Mouse (Mus musculus): ENCODE results near the gene Stt3b.

Stt3b gene

DNA sequence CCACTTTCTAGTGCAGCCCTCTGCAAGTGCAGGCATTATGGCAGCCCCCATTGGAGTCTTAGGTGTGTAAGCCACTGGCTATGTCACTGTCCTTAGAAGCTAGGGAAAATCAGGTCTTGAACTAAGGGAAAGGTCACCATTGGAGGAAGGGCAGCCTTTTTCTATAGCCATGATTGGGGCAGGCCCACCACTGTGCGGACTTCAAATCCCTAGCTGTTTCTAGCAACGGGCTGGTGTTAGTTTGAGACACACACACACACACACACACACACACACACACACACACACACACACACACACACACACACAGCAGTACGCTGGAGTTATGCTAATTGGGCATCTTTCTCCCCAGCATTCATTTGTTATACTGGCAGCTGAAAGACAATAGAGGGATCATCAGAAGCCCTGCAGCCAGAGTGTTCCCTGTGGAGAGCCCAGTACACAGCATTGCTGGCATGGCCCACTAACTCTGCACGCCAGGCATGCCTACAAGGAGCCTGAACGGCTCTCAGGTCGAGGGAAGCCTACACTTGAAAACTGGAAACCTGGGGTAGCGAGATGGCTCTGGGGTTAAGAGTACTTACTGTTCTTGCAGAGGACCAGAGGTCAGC is 85.4 kb downstream of the Stt3b start:
- Histone ChIP-seq H3K4me1 (replicated peaks; ENCODE audit: low read depth, low read length) (peaks cover 17% of the 10 kb centered on the region), H3K27me3 (ENCODE audit: insufficient read depth, low read length) (no peaks in the 10 kb centered on the region), H3K36me3 (ENCODE audit: insufficient read depth, low read length) (peaks cover 40% of the 10 kb centered on the region), H3K4me3 (replicated peaks; ENCODE audit: low read length) (no peak overlapping the region), H3K9me3 (ENCODE audit: low read length) (no peaks in the 10 kb centered on the region)
- no peak for TF ChIP-seq CTCF (conservative IDR thresholded peaks at IDR 0.05; ENCODE audit: low read length)
- TF ChIP-seq NANOG (IDR thresholded peaks at IDR 0.05; ENCODE audit: borderline replicate concordance, low read length), result no peak
- no peak for TF ChIP-seq POU5F1 (IDR thresholded peaks at IDR 0.05; ENCODE audit: borderline replicate concordance, low read length)

DNA sequence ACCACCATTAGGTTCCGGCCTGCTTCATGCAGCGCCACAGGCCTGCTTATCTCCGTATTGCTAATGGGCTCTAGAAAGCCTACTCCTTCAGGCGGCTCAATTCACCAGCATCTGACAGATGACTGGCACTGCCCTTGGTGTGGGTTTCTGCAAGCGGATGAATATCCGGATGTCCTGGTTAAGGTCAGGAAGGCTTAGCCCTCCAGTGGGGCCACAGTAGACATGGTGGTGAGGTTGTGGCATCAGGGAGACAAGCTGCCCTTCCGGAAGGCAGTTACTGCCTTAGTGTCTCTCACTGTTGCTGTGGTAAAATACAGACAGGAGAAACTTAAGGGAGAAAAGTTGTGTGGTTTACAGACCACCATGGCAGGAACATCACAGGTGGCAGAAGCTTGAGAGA is 89.0 kb downstream of the Stt3b start:
- H3K36me3 ChIP-seq (ENCODE audit: insufficient read depth, low read length), result peaks cover 16% of the 10 kb centered on the region
- no peaks in the 10 kb centered on the region for H3K27me3 ChIP-seq (ENCODE audit: insufficient read depth, low read length)
- H3K9me3 ChIP-seq (ENCODE audit: low read length), result no peaks in the 10 kb centered on the region
- no peak for TF ChIP-seq NANOG (IDR thresholded peaks at IDR 0.05; ENCODE audit: borderline replicate concordance, low read length)
- TF ChIP-seq CTCF (conservative IDR thresholded peaks at IDR 0.05; ENCODE audit: low read length), result no peak
- TF ChIP-seq POU5F1 (IDR thresholded peaks at IDR 0.05; ENCODE audit: borderline replicate concordance, low read length), result no peak
- peaks cover 14% of the 10 kb centered on the region for H3K4me1 ChIP-seq (replicated peaks; ENCODE audit: low read depth, low read length)
- H3K4me3 ChIP-seq (replicated peaks; ENCODE audit: low read length), result no peak overlapping the region

GRCm38 (mm10) chr9:115220466-115220865 is 89.8 kb downstream of the Stt3b start:
- H3K27me3 ChIP-seq (ENCODE audit: insufficient read depth, low read length), result no peaks in the 10 kb centered on the region
- TF ChIP-seq NANOG (IDR thresholded peaks at IDR 0.05; ENCODE audit: borderline replicate concordance, low read length) (no peak), CTCF (conservative IDR thresholded peaks at IDR 0.05; ENCODE audit: low read length) (no peak), POU5F1 (IDR thresholded peaks at IDR 0.05; ENCODE audit: borderline replicate concordance, low read length) (no peak)
- H3K36me3 ChIP-seq (ENCODE audit: insufficient read depth, low read length), result peaks cover 16% of the 10 kb centered on the region
- H3K9me3 ChIP-seq (ENCODE audit: low read length), result no peaks in the 10 kb centered on the region
- peaks cover 21% of the 10 kb centered on the region for H3K4me1 ChIP-seq (replicated peaks; ENCODE audit: low read depth, low read length)
- no peak overlapping the region for H3K4me3 ChIP-seq (replicated peaks; ENCODE audit: low read length)

DNA sequence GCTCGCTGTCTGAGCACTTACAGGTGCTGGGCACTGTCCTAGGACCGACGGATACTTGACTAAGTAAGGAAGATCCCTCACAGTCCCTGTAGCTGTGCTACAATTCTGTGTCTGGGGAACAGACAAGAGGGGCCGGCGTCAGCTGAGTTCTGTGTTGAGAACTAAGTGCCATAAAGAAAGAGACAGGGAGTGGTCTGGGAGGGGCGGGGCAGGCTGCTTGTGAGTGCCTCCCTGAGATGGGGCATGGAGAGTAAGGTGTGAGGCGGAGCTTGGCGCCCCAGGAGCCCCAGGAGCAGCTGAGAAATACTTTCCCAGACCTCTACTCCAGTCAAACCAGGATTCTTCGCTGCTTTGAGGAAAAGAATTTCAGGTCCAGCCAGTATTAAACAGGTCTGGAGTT is 92.2 kb downstream of the Stt3b start:
- Histone ChIP-seq H3K4me1 (replicated peaks; ENCODE audit: low read depth, low read length) (peaks cover 46% of the 10 kb centered on the region), H3K27me3 (ENCODE audit: insufficient read depth, low read length) (no peaks in the 10 kb centered on the region), H3K4me3 (replicated peaks; ENCODE audit: low read length) (no peak overlapping the region), H3K9me3 (ENCODE audit: low read length) (no peaks in the 10 kb centered on the region), H3K36me3 (ENCODE audit: insufficient read depth, low read length) (0 out of 2 replicates have a peak, but pooled peaks cover 4% of the 10 kb centered on the region)
- TF ChIP-seq POU5F1 (IDR thresholded peaks at IDR 0.05; ENCODE audit: borderline replicate concordance, low read length) (no peak), CTCF (conservative IDR thresholded peaks at IDR 0.05; ENCODE audit: low read length) (no peak), NANOG (IDR thresholded peaks at IDR 0.05; ENCODE audit: borderline replicate concordance, low read length) (no peak)

- peaks cover 61% of the 10 kb centered on the region for H3K4me1 ChIP-seq (replicated peaks; ENCODE audit: low read depth, low read length)
- no peaks in the 10 kb centered on the region for H3K9me3 ChIP-seq (ENCODE audit: low read length)
- no peaks in the 10 kb centered on the region for H3K27me3 ChIP-seq (ENCODE audit: insufficient read depth, low read length)
- peak overlapping the region; percentile 70 for H3K4me3 ChIP-seq (replicated peaks; ENCODE audit: low read length)
- 0 out of 2 replicates have a peak, but pooled peaks cover 4% of the 10 kb centered on the region for H3K36me3 ChIP-seq (ENCODE audit: insufficient read depth, low read length)
- TF ChIP-seq NANOG (IDR thresholded peaks at IDR 0.05; ENCODE audit: borderline replicate concordance, low read length) (no peak), CTCF (conservative IDR thresholded peaks at IDR 0.05; ENCODE audit: low read length) (no peak), POU5F1 (IDR thresholded peaks at IDR 0.05; ENCODE audit: borderline replicate concordance, low read length) (no peak)
Observed at GRCm38 (mm10) chr9:115215830-115216701, 94.2 kb downstream of the Stt3b start.

DNA sequence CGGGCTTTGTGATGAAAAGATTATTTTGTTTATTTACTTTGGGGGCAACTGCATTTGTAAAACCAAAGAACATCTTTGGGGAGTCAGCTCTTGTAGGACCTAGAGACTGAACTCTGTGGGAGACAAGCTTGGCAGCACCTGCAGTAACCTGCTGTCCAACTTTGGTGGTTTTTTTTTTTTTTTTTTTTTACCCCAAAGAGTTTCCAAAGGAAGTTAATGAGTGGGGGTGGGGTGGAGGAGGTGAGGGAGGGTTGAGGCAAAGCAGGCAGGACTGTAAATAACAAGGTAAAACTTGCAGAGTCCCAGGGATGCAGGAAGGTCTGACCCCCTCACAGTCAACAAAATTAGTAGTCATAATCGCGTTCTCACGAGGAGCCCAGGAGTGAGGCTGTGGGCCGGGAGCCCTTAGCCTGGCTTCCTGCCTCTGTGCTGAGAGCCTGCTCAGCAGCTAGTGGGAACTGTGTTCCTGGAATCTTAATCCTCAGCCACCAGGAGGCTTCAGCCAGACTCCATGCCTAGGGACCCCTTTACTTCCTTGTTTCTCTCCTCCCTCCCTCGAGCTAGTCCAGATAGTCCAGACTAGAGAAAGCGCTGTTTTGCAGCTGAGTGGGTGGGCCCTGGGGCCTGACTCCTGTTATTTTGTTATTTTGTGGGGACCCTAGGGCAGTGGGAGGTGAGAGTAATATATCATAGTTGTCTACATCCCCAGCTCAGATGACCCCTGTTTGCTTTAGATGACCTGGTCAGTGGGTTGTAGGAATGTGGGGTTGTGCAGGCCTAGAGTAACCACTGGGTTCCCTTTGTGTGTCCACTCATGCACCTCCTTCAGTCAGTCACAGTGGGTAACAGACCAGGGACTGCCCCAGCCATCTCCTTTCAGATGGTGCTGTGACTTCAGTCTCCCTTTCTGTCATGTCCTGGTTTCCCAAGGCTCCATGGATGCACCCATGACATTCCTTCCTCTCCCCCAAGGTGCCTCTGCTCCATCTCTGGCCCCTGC is 95.3 kb downstream of the Stt3b start:
- Histone ChIP-seq H3K27me3 (ENCODE audit: insufficient read depth, low read length) (no peaks in the 10 kb centered on the region), H3K9me3 (ENCODE audit: low read length) (no peaks in the 10 kb centered on the region)

DNA sequence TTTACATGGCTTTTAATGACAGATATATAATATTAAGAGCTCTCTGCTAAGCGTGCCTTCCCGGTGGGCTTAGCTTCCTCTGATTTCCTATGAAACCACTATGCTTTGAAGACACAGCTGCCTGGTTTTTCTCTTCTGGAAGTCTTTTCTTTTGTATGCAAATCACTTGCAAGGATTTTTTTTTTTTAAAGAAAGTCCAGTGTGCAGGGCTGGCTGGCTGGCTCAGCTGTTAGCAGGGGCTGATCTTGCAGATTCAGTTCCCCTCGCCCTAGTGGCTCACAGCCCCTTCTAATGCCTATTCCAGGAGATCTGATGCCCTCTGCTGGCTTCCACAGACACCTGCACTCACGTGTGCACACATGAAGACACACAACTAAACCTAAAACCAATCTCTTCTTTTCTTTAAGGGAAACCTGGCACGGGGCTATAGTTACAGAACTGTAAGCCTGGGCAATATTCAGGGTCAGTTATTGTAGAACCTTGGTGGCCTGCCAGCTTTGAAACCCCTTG is 96.4 kb downstream of the Stt3b start:
- Histone ChIP-seq H3K36me3 (ENCODE audit: insufficient read depth, low read length) (no peaks in the 10 kb centered on the region), H3K9me3 (ENCODE audit: low read length) (no peaks in the 10 kb centered on the region), H3K27me3 (ENCODE audit: insufficient read depth, low read length) (no peaks in the 10 kb centered on the region), H3K4me1 (replicated peaks; ENCODE audit: low read depth, low read length) (peaks cover 68% of the 10 kb centered on the region), H3K4me3 (replicated peaks; ENCODE audit: low read length) (no peak overlapping the region)
- TF ChIP-seq CTCF (conservative IDR thresholded peaks at IDR 0.05; ENCODE audit: low read length), result no peak
- no peak for TF ChIP-seq POU5F1 (IDR thresholded peaks at IDR 0.05; ENCODE audit: borderline replicate concordance, low read length)
- TF ChIP-seq NANOG (IDR thresholded peaks at IDR 0.05; ENCODE audit: borderline replicate concordance, low read length), result no peak

More for the DNA sequence above, 95.3 kb downstream of the Stt3b start:
- Histone ChIP-seq H3K4me1 (replicated peaks; ENCODE audit: low read depth, low read length) (peaks cover 64% of the 10 kb centered on the region), H3K4me3 (replicated peaks; ENCODE audit: low read length) (0 out of 2 replicates have a peak overlapping the region, but pooled peaks have one; percentile 37), H3K36me3 (ENCODE audit: insufficient read depth, low read length) (no peaks in the 10 kb centered on the region)
- TF ChIP-seq NANOG (IDR thresholded peaks at IDR 0.05; ENCODE audit: borderline replicate concordance, low read length) (no peak), CTCF (conservative IDR thresholded peaks at IDR 0.05; ENCODE audit: low read length) (no peak), POU5F1 (IDR thresholded peaks at IDR 0.05; ENCODE audit: borderline replicate concordance, low read length) (no peak)
